Mouse (Mus musculus) adrenal gland, postnatal 25 days (tissue): ENCODE measurements around the gene Mrgprf. TPM values are rescaled to one million over a fixed set of nuclear protein-coding genes. Genes with fewer than 3 reads are reported as not detected.

Source experiments
- DNase-seq: peaks from one replicate; pipeline ENCODE4 v3.0.0; 2021; ENCODE audit warnings: mixed read lengths
- long read RNA-seq: library from polyadenylated mRNA; stranded (forward); transcript quantifications from one replicate; pipeline ENCODE4 v2.0.0, GENCODE M21; 2021
- total RNA-seq: library from RNA; stranded (reverse); gene quantifications from 2 replicates; pipeline ENCODE4 v1.2.3, GENCODE M21; 2021

The Mrgprf gene
- 1.0 and 1.3 TPM in 2 replicates for total RNA-seq
- long read RNA-seq: 0 reads

DNA sequence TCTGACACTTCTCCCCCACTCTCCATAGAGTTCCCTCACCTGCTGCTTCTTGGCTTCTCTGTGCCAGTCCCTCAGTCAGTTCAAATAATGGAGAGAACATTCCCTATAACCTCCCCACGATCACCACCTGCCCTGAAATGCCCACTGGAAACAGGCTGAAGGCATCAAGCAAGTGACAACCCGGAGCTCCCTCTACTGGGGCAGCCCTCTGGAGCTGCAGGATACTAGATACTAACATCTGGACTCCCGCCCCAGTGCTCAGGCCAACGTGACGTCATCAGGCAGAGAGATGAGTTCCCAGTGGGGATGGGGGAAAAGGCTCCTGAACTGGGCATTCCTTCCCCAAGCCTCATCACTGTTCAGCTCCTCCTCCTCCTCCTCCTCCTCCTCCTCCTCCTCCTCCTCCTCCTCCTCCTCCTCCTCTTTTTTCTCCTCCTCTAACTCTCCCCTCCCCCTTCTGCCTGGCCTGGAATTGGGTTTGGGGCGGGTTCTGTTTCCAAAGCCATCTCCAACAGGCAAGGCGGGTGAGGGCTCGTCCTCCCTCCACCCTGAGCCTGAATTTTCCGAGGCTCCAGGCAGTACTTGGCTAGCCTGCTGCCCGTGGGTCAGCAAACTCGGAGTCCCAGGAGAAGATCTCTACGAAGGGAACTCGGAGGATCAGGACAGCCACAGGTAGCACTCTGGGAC is at the start of gene Mrgprf:
Gene Mrgprf (plus strand): TSS at position 508 of the 687 bp plus-strand sequence.
- DNase-seq: no peak

DNA sequence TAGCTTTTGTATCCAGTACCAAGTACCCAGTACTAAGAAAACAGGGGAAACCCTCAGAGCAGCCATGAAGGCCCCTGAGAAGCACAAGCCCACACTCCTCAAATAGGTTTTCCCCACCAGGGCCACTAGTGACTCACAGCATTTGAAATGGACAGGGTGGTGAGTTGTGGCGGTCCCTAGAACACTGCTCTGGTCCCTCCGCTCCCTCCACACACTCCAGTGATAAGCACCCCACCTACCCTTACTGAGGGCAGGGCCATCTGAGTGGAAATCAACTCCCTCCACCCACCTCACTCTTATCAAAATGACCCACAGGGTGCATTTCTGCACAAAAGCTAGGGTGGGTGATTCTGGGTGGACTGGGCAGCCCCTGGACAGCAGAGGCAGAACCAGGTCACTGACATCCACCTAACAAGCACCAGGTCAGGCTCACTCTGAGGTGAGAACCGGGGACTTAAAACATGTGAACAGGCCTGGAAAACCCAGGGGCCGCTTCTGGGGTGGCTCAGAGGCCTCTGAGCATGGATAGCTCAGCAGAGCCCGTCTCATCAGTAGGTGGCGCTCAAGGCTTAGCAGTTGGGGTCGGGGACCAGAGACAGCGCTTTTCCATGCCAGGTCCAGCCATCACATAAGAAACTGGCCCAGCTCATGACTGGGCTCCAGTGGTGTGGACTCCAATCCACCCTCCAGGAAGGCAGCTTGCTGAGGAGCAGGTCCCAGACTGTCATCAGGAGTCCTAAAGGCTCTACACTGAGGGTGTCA is 47.7 kb upstream of the Mrgprf start:
- DNase-seq: peak; percentile 86

DNA sequence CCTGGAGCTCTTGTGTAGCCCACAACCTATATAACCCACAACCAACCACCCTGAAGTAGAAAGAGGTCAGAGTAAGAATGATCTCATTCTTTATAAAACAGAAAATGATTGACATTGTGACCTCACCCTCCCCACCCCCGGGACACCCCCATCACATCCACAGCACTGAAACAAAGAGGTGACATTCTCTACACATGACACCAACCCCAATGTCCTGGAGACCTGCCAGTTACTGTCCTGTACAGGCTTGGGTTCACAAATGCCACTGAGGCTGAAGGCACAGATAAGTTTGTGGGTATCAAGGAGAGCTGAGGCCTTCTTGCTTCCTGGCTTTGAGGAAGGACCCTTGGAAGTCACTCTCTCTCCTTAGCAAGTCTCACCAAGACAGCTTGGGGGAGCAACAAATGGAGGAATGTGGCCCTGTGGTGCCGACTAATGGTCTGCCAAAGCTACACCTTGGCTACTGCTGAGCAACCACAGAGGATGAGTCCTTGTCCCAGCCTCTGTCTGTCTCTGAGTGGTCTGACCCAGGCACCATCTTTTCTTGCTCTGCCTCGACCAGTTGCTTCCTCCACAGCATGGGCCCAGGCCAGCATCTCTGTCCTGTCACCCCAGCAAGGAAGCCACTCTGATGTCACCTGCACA is 46.5 kb upstream of the Mrgprf start:
- DNase-seq: no peak

DNA sequence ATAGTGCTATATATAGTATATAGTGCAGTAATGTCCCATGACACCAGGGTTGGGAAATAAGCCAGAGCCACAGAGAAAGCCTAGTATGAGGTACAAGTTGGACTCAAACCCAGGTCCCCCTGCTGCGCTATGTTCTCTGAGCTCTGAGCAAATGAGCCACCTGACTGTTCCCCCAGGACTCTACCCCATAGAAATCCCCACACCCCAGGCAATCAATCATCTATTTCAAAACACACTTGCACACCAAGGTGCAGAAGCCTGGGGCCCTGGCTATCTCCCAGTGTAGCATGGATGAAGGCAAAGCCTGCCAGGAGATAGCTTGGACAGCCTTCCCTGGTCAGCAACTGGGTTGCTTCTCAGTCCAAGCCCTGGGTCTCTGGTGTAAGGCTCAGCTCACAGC is 44.5 kb upstream of the Mrgprf start:
- DNase-seq: no peak

DNA sequence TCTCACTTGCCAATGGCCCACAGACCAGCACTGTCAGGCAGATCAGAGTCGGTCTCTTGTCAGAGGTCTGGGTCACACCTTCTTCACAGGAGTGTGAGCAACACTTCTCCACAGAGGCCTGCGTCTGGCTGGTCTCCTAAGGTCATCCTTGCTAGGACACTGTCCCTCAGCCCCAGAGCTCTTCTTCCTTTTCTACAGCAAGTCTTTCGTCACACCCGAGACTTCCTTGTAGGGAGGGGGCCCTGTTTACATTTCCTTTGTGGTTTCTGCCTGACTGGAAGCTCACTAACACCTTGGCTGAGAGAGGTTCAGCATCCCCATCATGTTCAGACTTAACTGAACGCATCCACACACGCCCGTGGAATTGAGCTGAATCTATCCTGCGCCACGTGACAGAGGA is 36.4 kb upstream of the Mrgprf start:
- no peak for DNase-seq

DNA sequence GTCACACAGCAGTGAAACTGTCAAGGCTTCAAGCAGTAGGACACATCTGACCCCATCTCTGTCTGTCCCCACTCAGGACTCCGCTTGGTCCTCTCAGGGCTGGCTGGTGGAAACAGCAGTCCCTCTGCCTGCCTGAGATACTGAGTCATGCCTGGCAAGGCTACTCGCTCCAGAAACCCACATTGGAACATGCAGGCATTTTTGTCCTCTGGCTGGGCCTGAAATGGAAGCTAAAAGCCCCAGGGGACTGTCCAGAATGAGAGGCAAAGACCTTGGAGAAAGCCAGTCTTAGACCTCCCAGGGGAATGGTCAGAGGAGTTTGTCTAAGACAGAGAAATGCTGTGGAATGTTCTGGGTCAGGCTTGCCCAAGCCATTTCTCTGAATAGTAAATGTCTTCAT is 34.6 kb upstream of the Mrgprf start:
- peak; percentile 40 for DNase-seq

DNA sequence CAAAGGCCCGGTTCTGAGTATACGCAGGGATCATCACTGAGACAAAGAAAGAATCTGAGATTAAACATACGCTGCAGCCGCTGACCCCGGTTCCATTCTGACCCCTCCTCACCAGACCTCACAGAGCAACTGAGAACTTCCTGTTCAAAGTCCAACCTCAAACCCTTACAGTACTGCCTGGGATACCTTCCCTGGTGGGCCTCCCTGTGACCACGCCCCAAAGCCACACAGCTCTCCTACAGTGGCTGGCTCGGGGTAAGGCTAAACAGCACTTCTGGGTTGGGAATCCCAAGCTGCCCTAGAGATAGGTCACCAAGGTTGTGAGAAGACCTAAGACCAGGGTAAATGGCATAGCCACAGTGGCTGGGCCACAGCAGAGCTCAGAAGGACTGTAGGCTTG is 31.7 kb upstream of the Mrgprf start:
- DNase-seq: no peak

DNA sequence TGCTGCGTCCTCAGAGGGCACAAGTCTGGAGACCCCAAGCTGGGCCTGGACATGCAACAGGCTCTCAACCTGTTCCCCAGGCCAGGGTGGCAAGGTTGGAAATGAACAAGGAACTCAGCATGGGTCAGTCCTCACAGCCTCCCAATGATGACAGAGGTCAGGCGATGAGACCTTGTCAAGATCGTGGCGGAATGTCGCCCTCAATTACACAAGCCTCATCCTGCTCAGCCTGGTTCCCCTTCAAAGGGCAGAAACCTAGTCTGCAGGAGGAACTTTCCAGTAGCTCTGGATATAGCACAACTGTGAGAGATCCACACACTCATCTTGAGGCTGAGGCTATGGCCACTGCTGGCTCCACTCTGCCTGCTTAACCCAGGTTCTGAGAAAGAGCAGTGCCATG is 29.7 kb upstream of the Mrgprf start:
- no peak for DNase-seq

DNA sequence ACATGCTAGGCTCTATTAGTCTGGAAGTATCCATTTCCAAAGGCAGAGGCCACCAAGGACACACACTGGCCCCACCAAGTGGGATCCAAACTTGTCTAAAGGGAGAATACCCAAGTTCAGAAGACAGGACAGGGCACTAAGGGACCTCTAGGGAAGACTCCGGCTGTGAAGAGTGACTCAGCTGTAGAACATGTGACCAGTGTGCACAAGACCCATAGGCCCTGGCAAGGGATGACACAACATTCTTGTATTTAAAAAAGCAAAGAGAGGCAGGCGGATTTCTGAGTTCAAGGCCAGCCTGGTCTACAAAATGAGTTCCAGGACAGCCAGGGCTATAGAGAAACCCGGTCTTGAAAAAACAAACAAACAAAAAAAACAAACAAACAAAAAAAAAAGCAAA is 25.1 kb upstream of the Mrgprf start:
- no peak for DNase-seq

DNA sequence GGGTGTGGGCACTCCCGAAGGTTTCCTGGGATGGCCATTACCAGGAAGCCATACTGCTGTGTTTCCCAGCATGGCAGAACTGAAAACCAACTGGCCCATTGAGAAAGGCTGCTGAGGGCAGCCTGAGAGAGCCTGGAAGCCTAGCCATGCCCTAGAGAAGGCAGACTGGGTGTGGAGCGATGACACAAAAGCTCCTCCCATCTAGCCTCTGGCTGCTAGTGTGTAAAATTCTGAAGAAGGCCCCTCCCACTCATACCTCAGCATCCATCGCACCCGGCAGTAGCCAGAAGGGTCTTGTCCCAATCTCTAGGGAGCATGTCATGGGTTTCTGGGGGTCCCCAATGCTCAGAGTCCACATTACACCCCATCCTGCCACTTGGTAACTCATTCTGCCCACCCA is 19.2 kb upstream of the Mrgprf start:
- no peak for DNase-seq

DNA sequence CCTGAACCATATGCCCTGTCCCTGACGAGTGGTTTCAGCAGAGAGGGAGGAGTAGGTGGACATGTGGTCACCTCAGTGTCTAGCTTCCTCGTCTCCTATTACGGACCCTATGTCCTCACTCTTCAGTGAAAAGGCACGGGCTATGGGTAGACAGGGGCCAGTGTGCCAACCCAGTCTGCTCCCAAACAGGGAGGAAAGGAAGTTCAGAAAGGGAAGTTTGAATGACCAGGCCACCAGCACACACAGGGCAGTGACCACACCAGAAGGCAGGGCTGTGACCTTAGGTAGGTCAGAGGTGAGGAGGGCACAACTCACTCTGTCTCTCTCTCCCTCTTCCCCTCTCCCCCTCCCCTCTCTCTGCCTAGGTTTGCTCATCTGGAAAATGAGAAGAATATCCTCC is 17.6 kb upstream of the Mrgprf start:
- no peak for DNase-seq

DNA sequence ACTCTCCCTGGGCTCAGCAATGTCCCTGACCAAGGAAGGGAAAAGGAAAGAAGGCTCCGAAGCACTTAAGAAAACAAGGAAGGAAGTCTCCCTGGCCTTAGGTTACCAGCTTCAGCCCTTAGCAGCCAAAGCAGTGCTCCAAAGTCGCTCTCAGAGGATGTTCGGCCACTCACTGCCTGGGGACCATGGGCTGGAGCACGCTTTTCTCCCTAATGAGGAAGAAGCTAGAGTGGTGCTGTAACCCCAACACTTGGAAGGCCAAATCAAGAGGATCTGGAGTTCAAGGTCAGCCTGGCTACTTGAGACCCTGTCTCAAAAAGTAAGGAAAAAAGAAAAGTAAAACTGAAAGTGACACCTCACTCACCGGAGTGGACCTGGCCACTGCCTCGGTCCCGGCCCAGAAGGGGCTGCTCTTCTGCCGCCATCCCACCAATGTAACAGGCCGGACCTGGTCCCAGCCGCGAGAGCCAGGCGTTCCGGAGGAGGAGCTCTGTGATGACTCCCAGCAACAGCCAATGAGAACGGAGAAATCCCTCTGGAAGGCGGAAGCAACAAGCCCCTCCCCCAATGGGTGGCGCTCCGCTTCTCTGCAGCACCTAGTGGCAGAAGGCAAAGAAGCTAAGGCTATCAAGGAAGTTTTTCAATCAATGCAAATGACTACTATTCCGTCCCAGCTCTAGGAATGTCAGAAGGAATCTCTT is 17.0 kb upstream of the Mrgprf start, which contains the start of gene Tpcn2:
Gene Tpcn2 (minus strand): TSS at position 525 of the 701 bp plus-strand sequence.
- DNase-seq: peak; percentile 91

DNA sequence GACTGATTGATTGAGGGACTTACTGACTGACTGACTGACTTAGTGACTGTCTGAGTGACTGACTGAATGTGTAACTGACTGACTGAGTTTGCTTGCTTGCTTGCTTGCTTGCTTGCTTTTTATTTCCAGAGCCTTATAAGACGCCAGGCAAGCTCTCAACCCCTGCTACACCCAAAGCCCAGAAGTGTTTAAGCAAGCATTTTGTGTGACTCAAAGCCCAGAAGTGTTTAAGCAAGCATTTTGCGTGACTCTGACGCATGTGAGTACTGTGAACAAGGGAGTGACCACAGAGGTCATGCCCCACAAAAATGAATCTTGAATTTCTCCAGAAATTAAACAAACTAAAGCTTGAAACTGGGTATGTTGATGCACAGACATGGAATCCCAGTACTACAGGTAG is 16.3 kb upstream of the Mrgprf start:
- no peak for DNase-seq

DNA sequence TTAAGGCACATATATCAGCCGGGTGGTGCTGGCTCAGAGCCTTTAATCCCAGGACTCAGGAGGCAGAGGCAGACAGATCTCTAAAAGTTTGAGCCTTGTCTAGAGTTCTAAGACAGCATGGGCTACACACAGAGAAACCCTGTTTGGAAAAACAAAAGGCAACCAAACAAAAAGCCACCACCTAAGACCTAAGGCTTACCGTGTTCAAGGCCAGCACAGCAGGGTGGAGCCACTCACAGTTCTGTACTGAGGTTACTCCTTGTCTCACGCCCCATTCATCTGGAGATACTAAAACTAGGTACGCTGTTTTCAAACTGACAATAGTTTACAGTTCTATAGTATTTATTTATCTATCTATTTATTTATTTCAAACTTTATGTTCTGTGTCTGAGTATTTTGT is 15.2 kb upstream of the Mrgprf start:
- no peak for DNase-seq

DNA sequence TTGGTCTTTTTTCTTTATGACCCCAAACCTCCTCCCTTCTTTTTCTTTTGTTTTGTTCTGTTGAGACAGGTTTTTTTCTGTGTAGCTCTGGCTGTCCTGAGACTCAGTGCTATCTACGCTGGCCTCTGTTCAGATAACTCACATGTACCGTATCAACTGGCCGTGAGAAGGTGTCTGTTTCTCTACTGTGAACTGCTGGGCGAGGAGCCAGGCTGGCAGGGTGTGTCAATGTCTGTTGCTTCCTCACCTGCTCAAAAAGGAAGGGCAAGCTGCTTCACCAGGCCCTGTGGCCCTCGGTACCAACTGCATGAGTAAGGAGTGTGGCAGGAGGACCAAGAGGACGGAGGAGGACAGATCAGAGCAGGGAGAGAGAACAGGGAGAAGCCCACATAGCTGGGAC is 13.2 kb upstream of the Mrgprf start:
- no peak for DNase-seq

DNA sequence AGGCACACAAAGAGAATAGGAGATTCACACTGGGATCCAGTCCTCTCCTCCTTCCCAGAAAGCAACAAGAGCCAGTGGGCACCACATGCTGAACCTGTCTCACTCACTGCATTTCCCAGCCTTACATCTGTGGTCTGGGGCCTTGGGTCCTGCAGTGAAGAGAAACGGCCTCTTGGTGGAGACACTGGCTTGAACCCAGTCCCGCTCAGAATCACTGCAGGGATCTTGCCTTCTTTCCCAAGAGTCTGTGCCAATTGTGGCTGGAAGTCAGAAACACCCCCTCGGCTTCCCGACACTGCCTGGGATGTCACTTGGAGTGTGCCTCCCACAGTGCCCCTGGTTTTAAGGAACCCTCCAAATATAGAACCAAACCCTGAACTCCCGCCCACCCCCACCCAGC is 11.3 kb upstream of the Mrgprf start:
- no peak for DNase-seq

DNA sequence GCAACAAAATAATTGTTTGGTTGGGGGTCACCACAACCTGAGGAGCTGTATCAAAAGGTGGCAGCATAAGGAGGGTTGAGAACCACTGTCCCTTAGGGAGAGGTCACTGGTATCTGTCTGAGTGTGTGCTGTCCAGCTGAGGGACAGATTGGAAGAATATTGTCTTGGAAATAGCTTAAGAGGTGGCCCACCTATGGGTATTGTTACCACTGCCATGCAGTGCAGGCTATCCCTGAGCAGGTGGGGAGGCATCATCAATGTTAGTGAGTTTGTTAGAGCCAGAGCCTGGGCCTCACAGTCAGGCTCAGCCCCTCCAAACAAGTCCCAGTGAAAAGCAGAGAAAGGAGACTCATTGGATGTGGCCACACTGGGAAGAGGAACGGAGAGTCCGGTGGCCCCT is 8.8 kb upstream of the Mrgprf start:
- no peak for DNase-seq

DNA sequence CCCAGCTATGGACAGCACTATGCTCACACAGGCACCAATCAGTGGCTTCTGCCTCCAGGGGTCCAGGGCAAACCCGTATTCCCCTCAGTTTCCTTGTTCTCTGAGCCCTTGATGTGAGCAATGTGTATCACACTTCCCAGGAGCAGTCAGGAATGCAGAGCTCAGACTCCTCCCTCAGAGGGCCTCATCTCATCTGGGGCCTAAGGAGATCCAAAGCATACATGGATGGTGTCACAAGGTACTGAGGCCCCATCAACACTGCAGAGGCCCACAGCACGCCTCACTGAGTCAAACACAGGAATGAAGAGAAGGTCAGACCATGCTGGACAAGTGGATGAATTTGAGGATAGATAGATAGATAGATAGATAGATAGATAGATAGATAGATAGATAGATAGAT is 7.9 kb upstream of the Mrgprf start:
- no peak for DNase-seq

DNA sequence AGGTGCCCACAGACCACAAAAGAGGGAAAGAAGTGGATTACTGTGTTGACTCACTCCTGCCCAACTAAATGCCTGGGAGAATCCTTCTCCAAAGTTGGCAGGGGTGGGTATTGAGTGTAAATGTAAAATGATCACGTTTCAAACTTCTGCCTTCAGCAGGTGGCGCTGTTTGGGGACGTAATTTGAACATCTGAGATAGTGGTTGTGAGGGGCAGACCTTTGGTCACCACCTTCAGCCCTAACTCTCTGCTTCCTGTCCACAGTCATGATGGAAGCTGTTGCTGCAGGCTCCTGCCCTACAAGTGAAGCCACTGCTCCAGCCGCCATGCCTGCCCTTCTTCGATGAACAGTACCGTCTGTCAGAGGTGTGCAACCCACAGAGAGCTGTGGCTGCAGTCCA is 6.8 kb upstream of the Mrgprf start:
- no peak for DNase-seq

DNA sequence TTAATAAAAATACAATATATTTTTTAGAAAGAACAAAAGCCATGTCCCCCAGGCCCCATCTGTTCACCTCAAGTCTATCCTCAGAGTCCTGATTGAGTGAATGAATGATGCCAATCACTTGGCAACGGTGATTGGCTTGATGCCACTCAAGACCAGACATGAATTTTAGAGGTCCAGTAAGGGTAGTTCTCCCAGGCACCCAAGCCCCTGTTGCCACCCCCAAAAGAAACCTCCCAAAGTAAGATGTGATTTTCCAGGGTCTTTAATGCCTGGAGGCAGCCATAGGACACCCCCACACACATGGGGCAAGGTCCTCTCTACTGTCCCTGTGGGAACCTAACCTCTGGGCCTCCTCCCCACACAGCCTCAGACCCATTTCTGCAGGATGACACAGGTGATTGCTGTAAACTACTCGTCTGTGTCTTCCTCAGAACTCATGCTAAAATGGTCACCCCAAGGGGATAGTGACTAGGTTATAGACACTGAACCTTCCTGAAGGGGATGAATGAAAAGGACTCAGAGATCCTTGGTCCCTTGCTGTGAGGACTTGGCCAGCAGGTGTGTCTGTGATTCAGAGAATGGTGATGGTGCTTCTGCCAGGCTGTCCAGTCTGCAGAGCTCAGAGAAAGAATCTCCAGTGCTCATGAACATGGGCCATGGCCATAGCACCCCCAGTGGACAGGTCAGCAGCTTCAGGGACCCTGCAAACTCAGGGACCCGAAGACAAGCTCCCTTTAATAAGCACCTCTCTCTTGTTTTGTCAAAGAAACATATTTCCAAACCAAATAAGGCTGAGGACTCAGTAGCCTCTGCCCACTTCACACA is 1.8 kb upstream of the Mrgprf start:
- no peak for DNase-seq

DNA sequence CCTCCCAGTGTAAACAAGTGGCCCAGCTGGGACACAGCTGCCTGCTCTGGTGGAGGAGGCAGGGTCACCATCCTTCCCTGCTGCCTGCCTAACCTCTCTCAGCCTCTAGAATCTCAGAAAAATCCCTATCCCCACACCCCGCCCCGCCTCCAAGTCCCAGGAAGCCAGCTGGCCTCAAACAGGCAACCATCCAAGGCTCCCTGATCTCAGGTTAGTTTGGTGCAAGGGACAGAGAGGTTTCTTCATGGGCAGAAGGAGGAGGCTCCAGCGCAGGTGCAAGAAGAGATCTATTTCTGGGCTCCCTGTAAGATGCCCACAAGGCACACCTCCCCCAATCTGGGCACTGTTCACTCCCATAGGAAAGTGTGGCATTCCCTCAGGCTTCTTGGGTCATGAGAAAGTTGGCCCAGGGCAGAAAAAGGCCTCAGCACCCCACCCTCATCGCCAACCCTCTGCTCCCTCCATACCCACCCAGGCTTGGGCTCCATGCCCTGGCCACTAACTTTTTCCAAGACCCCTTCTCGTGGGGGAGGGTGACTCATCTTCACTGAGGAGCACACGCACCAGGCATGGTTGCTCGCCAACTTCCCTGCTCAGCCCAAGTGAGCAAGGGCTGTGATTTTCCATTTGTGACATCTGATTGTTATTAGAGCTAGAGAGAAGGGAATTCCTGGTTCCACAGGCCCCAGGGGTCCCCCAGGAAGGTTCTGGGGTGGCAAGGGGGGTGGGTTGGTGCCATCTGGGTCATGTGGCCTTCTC is 887 bp upstream of the Mrgprf start:
- no peak for DNase-seq
